Mouse (Mus musculus) A20 (cell line): ENCODE measurements around the gene Gm14085.

Experiments used
- DNase-seq: peaks from one replicate; pipeline ENCODE4 v3.0.0-alpha.2; 2011; ENCODE audit warnings: low read depth, low spot score

The Gm14085 gene

GRCm38 (mm10) chr2:122561221-122561620, 76.5 kb downstream of the Gm14085 start:
- DNase-seq, result no peak

- no peak for DNase-seq
These were observed 77.5 kb downstream of the Gm14085 start for GRCm38 (mm10) chr2:122562251-122562650.

- DNase-seq, result peak; percentile 72
These were observed 84.7 kb downstream of the Gm14085 start for GRCm38 (mm10) chr2:122569439-122569838.

GRCm38 (mm10) chr2:122570430-122570829, 85.7 kb downstream of the Gm14085 start:
- DNase-seq, result no peak

- DNase-seq, result no peak
These were observed 86.6 kb downstream of the Gm14085 start for GRCm38 (mm10) chr2:122571326-122571725.

- DNase-seq, result peak; percentile 79
These were observed 87.7 kb downstream of the Gm14085 start for GRCm38 (mm10) chr2:122572438-122572837.

GRCm38 (mm10) chr2:122575470-122575869, 90.7 kb downstream of the Gm14085 start:
- no peak for DNase-seq

GRCm38 (mm10) chr2:122576295-122576694, 91.6 kb downstream of the Gm14085 start:
- DNase-seq, result no peak

- DNase-seq, result no peak
These were observed 92.6 kb downstream of the Gm14085 start for GRCm38 (mm10) chr2:122577316-122577715.
